Mouse (Mus musculus): ENCODE measurements at regions not wholly inside any gene's neighbourhood (a gene's known extent, or its start where the extent isn't known, plus 50 kb on each side); places are given as distances from the start of the nearest gene placed in this dataset.

- H3K27ac ChIP-seq (ENCODE audit: low read depth), result no peak overlapping the region
- H3K4me2 ChIP-seq (ENCODE audit: low read length), result no peak overlapping the region
- no peak for ATAC-seq (replicated peaks; ENCODE audit: low FRiP score, low TSS enrichment, low read depth)
- H3K9me3 ChIP-seq (ENCODE audit: control insufficient read depth, low read length), result no peaks in the 10 kb centered on the region
- no peaks in the 10 kb centered on the region for H3K4me1 ChIP-seq (replicated peaks; ENCODE audit: control insufficient read depth, insufficient read depth, low read length)
- no peaks in the 10 kb centered on the region for H3K27me3 ChIP-seq (replicated peaks; ENCODE audit: control insufficient read depth, insufficient read depth, low read length)
- DNase-seq (ENCODE audit: low spot score), result no peak
- no peak overlapping the region for H3K4me3 ChIP-seq (ENCODE audit: low read depth, low read length)
- WGBS, result 95% methylated on average over 4 of the region's 4 CpGs
- H3K36me3 ChIP-seq (ENCODE audit: control insufficient read depth, insufficient read depth, low read length), result no peaks in the 10 kb centered on the region
- H3K9ac ChIP-seq (ENCODE audit: low read length), result no peak overlapping the region
These were observed 60.5 kb upstream of the Slc25a36 start for GRCm38 (mm10) chr9:97171484-97171883.

- ATAC-seq (replicated peaks; ENCODE audit: low FRiP score, low TSS enrichment, low read depth), result no peak
- H3K9ac ChIP-seq (ENCODE audit: low read length), result no peak overlapping the region
- H3K27ac ChIP-seq (ENCODE audit: low read depth), result no peak overlapping the region
- H3K36me3 ChIP-seq (ENCODE audit: control insufficient read depth, insufficient read depth, low read length), result no peaks in the 10 kb centered on the region
- 91% methylated on average over 1 of the region's 1 CpGs for WGBS
- no peak for DNase-seq (ENCODE audit: low spot score)
- no peaks in the 10 kb centered on the region for H3K9me3 ChIP-seq (ENCODE audit: control insufficient read depth, low read length)
- no peak overlapping the region for H3K4me2 ChIP-seq (ENCODE audit: low read length)
- no peak overlapping the region for H3K4me3 ChIP-seq (ENCODE audit: low read depth, low read length)
- H3K27me3 ChIP-seq (replicated peaks; ENCODE audit: control insufficient read depth, insufficient read depth, low read length), result no peaks in the 10 kb centered on the region
- no peaks in the 10 kb centered on the region for H3K4me1 ChIP-seq (replicated peaks; ENCODE audit: control insufficient read depth, insufficient read depth, low read length)
These were observed 59.9 kb upstream of the Slc25a36 start for GRCm38 (mm10) chr9:97170836-97171235.

GRCm38 (mm10) chr9:97162465-97162864 is 51.5 kb upstream of the Slc25a36 start:
- Histone ChIP-seq H3K36me3 (ENCODE audit: control insufficient read depth, insufficient read depth, low read length) (no peaks in the 10 kb centered on the region), H3K27ac (ENCODE audit: low read depth) (no peak overlapping the region), H3K9ac (ENCODE audit: low read length) (no peak overlapping the region), H3K9me3 (ENCODE audit: control insufficient read depth, low read length) (no peaks in the 10 kb centered on the region), H3K4me2 (ENCODE audit: low read length) (no peak overlapping the region), H3K27me3 (replicated peaks; ENCODE audit: control insufficient read depth, insufficient read depth, low read length) (no peaks in the 10 kb centered on the region), H3K4me3 (ENCODE audit: low read depth, low read length) (no peak overlapping the region), H3K4me1 (replicated peaks; ENCODE audit: control insufficient read depth, insufficient read depth, low read length) (no peaks in the 10 kb centered on the region)
- 30% methylated on average over 2 of the region's 2 CpGs for WGBS
- ATAC-seq (replicated peaks; ENCODE audit: low FRiP score, low TSS enrichment, low read depth) (no peak), DNase-seq (ENCODE audit: low spot score) (no peak)
